Mouse (Mus musculus) stomach, embryonic 15.5 days (tissue): ENCODE measurements around the gene Trpm3. TPM values are rescaled to one million over a fixed set of nuclear protein-coding genes. Genes with fewer than 3 reads are reported as not detected.

Source experiments
- ATAC-seq: fragments of 200-750 bp; cut with Nextera tagmentation; 2 replicates; pipeline ENCODE4 v1.8.0; 2017; ENCODE audit warnings: low read depth, moderate number of reproducible peaks, moderate TSS enrichment; ENCODE audit not compliant: insufficient read depth, low FRiP score
- H3K27ac ChIP-seq: fragments of 300-500 bp; sonication (generic); 2 replicates; pipeline ENCODE4 v1.5.1; 2015; ENCODE audit warnings: mild to moderate bottlenecking, inconsistent platforms
- H3K27me3 ChIP-seq: fragments of 300-500 bp; sonication (generic); replicated peaks from 2 replicates; pipeline ENCODE4 v1.6.1; 2015; ENCODE audit warnings: inconsistent platforms
- H3K36me3 ChIP-seq: fragments of 300-500 bp; sonication (generic); 2 replicates; pipeline ENCODE4 v1.6.1; 2015; ENCODE audit warnings: inconsistent platforms
- H3K4me1 ChIP-seq: fragments of 300-500 bp; sonication (generic); 2 replicates; pipeline ENCODE4 v1.6.1; 2015; ENCODE audit warnings: inconsistent platforms
- H3K4me2 ChIP-seq: fragments of 300-500 bp; sonication (generic); 2 replicates; pipeline ENCODE4 v1.6.1; 2015; ENCODE audit warnings: mild to moderate bottlenecking, inconsistent platforms
- H3K4me3 ChIP-seq: fragments of 300-500 bp; sonication (generic); replicated peaks from 2 replicates; pipeline ENCODE4 v1.5.1; 2015; ENCODE audit warnings: inconsistent platforms
- H3K9ac ChIP-seq: fragments of 300-500 bp; sonication (generic); 2 replicates; pipeline ENCODE4 v1.6.1; 2015; ENCODE audit warnings: inconsistent platforms
- H3K9me3 ChIP-seq: fragments of 300-500 bp; sonication (generic); 2 replicates; pipeline ENCODE4 v1.6.1; 2016; ENCODE audit warnings: inconsistent platforms
- WGBS: fragments of 180-500 bp; shearing (Covaris S2); methylation state at CpG from one replicate; pipeline ENCODE4 v1.1.7; 2015; 5-methylcytosine and 5-hydroxymethylcytosine counted together
- polyA plus RNA-seq: library from polyadenylated mRNA; unstranded; fragments of >200 nt; fragmentation: Nextera tagmentation; extraction: Ambion mirVana; gene quantifications from 2 replicates; pipeline ENCODE4 v1.2.1, GENCODE M21; 2015

The Trpm3 gene
- polyA plus RNA-seq, 1 experiment from 2014 or later: 0.58 TPM

- H3K36me3 ChIP-seq: no peaks in the 10 kb centered on the region
- no peak for ATAC-seq
- H3K9me3 ChIP-seq: no peaks in the 10 kb centered on the region
- no peaks in the 10 kb centered on the region for H3K4me1 ChIP-seq
- no peak overlapping the region for H3K9ac ChIP-seq
- no peak overlapping the region for H3K4me3 ChIP-seq
- no peak overlapping the region for H3K27ac ChIP-seq
- no peaks in the 10 kb centered on the region for H3K27me3 ChIP-seq
- H3K4me2 ChIP-seq: no peak overlapping the region
- WGBS: 94% methylated on average over 2 of the region's 2 CpGs
Observed at GRCm38 (mm10) chr19:22796996-22797395, 658.1 kb downstream of the Trpm3 start.

GRCm38 (mm10) chr19:22800471-22800870 lies 661.6 kb downstream of the Trpm3 start:
- Histone ChIP-seq H3K4me2 (no peak overlapping the region), H3K4me3 (no peak overlapping the region), H3K9me3 (no peaks in the 10 kb centered on the region), H3K4me1 (no peaks in the 10 kb centered on the region), H3K27ac (no peak overlapping the region), H3K27me3 (no peaks in the 10 kb centered on the region), H3K36me3 (no peaks in the 10 kb centered on the region), H3K9ac (no peak overlapping the region)
- WGBS: 28% methylated on average over 5 of the region's 5 CpGs
- ATAC-seq: no peak

GRCm38 (mm10) chr19:22803396-22803795 lies 664.5 kb downstream of the Trpm3 start:
- no peak overlapping the region for H3K27ac ChIP-seq
- no peak overlapping the region for H3K4me2 ChIP-seq
- H3K4me1 ChIP-seq: no peaks in the 10 kb centered on the region
- no peak for ATAC-seq
- no peak overlapping the region for H3K4me3 ChIP-seq
- H3K27me3 ChIP-seq: no peaks in the 10 kb centered on the region
- H3K36me3 ChIP-seq: no peaks in the 10 kb centered on the region
- no peak overlapping the region for H3K9ac ChIP-seq
- no peaks in the 10 kb centered on the region for H3K9me3 ChIP-seq

- no peak for ATAC-seq
- H3K27ac ChIP-seq: no peak overlapping the region
- no peaks in the 10 kb centered on the region for H3K4me1 ChIP-seq
- H3K27me3 ChIP-seq: no peaks in the 10 kb centered on the region
- H3K9ac ChIP-seq: no peak overlapping the region
- H3K36me3 ChIP-seq: no peaks in the 10 kb centered on the region
- WGBS: 79% methylated on average over 2 of the region's 2 CpGs
- no peak overlapping the region for H3K4me2 ChIP-seq
- H3K4me3 ChIP-seq: no peak overlapping the region
- no peaks in the 10 kb centered on the region for H3K9me3 ChIP-seq
Observed at GRCm38 (mm10) chr19:22804311-22804710, 665.5 kb downstream of the Trpm3 start.

- H3K27ac ChIP-seq: no peak overlapping the region
- no peaks in the 10 kb centered on the region for H3K27me3 ChIP-seq
- no peak overlapping the region for H3K4me3 ChIP-seq
- no peak overlapping the region for H3K4me2 ChIP-seq
- H3K9ac ChIP-seq: no peak overlapping the region
- H3K4me1 ChIP-seq: no peaks in the 10 kb centered on the region
- H3K36me3 ChIP-seq: no peaks in the 10 kb centered on the region
- WGBS: 86% methylated on average over 3 of the region's 3 CpGs
- no peak for ATAC-seq
- H3K9me3 ChIP-seq: no peaks in the 10 kb centered on the region
Observed at GRCm38 (mm10) chr19:22810247-22810646, 671.4 kb downstream of the Trpm3 start.

- H3K4me1 ChIP-seq: no peaks in the 10 kb centered on the region
- H3K9me3 ChIP-seq: no peaks in the 10 kb centered on the region
- H3K4me2 ChIP-seq: no peak overlapping the region
- H3K9ac ChIP-seq: no peak overlapping the region
- no peaks in the 10 kb centered on the region for H3K36me3 ChIP-seq
- H3K27ac ChIP-seq: no peak overlapping the region
- ATAC-seq: no peak
- no peak overlapping the region for H3K4me3 ChIP-seq
- no peaks in the 10 kb centered on the region for H3K27me3 ChIP-seq
- WGBS: 81% methylated on average over 8 of the region's 8 CpGs
Observed at GRCm38 (mm10) chr19:22821741-22822140, 682.9 kb downstream of the Trpm3 start.

- Histone ChIP-seq H3K36me3 (no peaks in the 10 kb centered on the region), H3K9me3 (no peaks in the 10 kb centered on the region), H3K4me3 (no peak overlapping the region), H3K27me3 (no peaks in the 10 kb centered on the region), H3K4me1 (no peaks in the 10 kb centered on the region), H3K4me2 (no peak overlapping the region), H3K9ac (no peak overlapping the region), H3K27ac (no peak overlapping the region)
- WGBS: 72% methylated on average over 9 of the region's 9 CpGs
- no peak for ATAC-seq
Observed at GRCm38 (mm10) chr19:22823491-22823981, 684.7 kb downstream of the Trpm3 start.

GRCm38 (mm10) chr19:22825812-22826211 lies 687.0 kb downstream of the Trpm3 start:
- H3K4me2 ChIP-seq: no peak overlapping the region
- no peak for ATAC-seq
- no peak overlapping the region for H3K27ac ChIP-seq
- no peak overlapping the region for H3K4me3 ChIP-seq
- 69% methylated on average over 1 of the region's 1 CpGs for WGBS
- no peaks in the 10 kb centered on the region for H3K36me3 ChIP-seq
- no peaks in the 10 kb centered on the region for H3K4me1 ChIP-seq
- no peaks in the 10 kb centered on the region for H3K27me3 ChIP-seq
- no peak overlapping the region for H3K9ac ChIP-seq
- H3K9me3 ChIP-seq: no peaks in the 10 kb centered on the region

GRCm38 (mm10) chr19:22828198-22828742 lies 689.4 kb downstream of the Trpm3 start:
- H3K27me3 ChIP-seq: no peaks in the 10 kb centered on the region
- no peak overlapping the region for H3K27ac ChIP-seq
- H3K4me3 ChIP-seq: no peak overlapping the region
- no peaks in the 10 kb centered on the region for H3K36me3 ChIP-seq
- no peaks in the 10 kb centered on the region for H3K4me1 ChIP-seq
- ATAC-seq: no peak
- no peaks in the 10 kb centered on the region for H3K9me3 ChIP-seq
- WGBS: 84% methylated on average over 2 of the region's 2 CpGs
- no peak overlapping the region for H3K9ac ChIP-seq
- no peak overlapping the region for H3K4me2 ChIP-seq

- Histone ChIP-seq H3K9ac (no peak overlapping the region), H3K27me3 (no peaks in the 10 kb centered on the region), H3K36me3 (no peaks in the 10 kb centered on the region), H3K9me3 (no peaks in the 10 kb centered on the region), H3K4me1 (no peaks in the 10 kb centered on the region), H3K4me2 (no peak overlapping the region), H3K27ac (no peak overlapping the region), H3K4me3 (no peak overlapping the region)
- ATAC-seq: peak; percentile 76
- 48% methylated on average over 6 of the region's 6 CpGs for WGBS
Observed at GRCm38 (mm10) chr19:22841081-22842040, 702.5 kb downstream of the Trpm3 start.

- H3K27ac ChIP-seq: no peak overlapping the region
- H3K9ac ChIP-seq: no peak overlapping the region
- no peaks in the 10 kb centered on the region for H3K36me3 ChIP-seq
- ATAC-seq: no peak
- H3K9me3 ChIP-seq: no peaks in the 10 kb centered on the region
- no peaks in the 10 kb centered on the region for H3K4me1 ChIP-seq
- H3K27me3 ChIP-seq: no peaks in the 10 kb centered on the region
- H3K4me2 ChIP-seq: no peak overlapping the region
- WGBS: 88% methylated on average over 2 of the region's 2 CpGs
- no peak overlapping the region for H3K4me3 ChIP-seq
Observed at GRCm38 (mm10) chr19:22842697-22843096, 703.9 kb downstream of the Trpm3 start.

GRCm38 (mm10) chr19:22847696-22848095 lies 708.9 kb downstream of the Trpm3 start:
- no peak overlapping the region for H3K9ac ChIP-seq
- ATAC-seq: no peak
- H3K4me1 ChIP-seq: no peaks in the 10 kb centered on the region
- no peaks in the 10 kb centered on the region for H3K27me3 ChIP-seq
- H3K27ac ChIP-seq: no peak overlapping the region
- no peaks in the 10 kb centered on the region for H3K36me3 ChIP-seq
- 51% methylated on average over 12 of the region's 12 CpGs for WGBS
- H3K4me2 ChIP-seq: no peak overlapping the region
- no peaks in the 10 kb centered on the region for H3K9me3 ChIP-seq
- no peak overlapping the region for H3K4me3 ChIP-seq
